Mouse (Mus musculus): ENCODE measurements around the gene Fgfr2.

DNA sequence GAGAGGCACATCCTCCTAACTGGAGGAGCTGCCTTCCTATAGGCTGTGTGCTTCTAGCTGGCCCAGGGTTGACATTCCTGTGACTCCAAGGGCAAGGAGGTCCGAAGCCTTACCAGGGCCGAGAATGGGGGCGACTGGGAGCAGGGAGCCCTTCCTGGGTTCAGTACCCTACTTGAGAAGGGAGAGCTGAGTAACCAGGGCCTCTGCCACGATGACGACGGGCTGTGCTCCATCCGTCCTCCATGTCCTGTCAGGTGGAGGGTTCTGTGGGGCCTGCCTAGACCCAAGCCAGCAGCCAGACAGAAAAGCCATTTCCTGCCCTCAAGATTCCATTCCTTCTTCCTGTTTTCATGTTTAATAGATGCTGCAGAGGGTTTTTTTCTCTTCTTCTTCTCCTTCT is 463.5 kb downstream of the Fgfr2 start:
- TF ChIP-seq ZNF384 (IDR thresholded peaks at IDR 0.05; ENCODE audit: low read depth, low read length) (no peak), HCFC1 (IDR thresholded peaks at IDR 0.05; ENCODE audit: borderline replicate concordance, insufficient read depth, low read length) (no peak), CHD2 (IDR thresholded peaks at IDR 0.05; ENCODE audit: low read depth, low read length) (no peak)
